Mouse (Mus musculus): ENCODE results near the gene H2-DMb1. TPM values are rescaled to one million over a fixed set of nuclear protein-coding genes. Genes with fewer than 3 reads are reported as not detected.

Gene H2-DMb1
- total and polyA plus RNA-seq, 3 experiments = 60.7 to 147 (median 102) TPM

DNA sequence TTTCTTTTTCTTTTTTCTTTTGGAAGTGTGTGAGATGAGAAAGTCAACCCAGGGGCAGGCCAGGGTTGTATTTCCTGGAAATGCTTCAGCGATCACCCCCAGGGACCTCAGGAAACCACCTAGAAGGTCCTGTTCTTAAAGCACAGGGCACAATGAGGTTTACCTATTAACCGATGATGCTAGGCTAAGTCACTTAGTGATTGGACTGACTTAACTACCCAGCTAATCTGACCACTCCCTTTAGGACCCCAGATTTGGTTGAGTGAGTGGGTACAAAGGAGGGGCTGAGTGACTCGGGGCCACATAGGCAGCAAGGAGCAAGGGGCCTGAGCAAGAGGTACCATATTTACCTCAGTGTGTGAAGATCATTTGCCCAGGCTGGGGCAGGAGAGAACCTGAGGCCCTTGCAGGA lies 7.9 kb upstream of the H2-DMb1 start:
- DNase-seq (ENCODE audit: extremely low read depth) = peak; percentile 94
- peak; percentile 97 for TF ChIP-seq CHD2 (IDR thresholded peaks at IDR 0.05; ENCODE audit: low read length)
- TF ChIP-seq TBP (conservative IDR thresholded peaks at IDR 0.05; ENCODE audit: low read depth, low read length) = 0 out of 2 replicates have a peak, but pooled peaks have one; percentile 49
- TF ChIP-seq JUN (IDR thresholded peaks at IDR 0.05; ENCODE audit: insufficient read depth, low read depth, low read length) = no peak
- TF ChIP-seq UBTF (IDR thresholded peaks at IDR 0.05; ENCODE audit: low read depth, low read length) = 0 out of 2 replicates have a peak, but pooled peaks have one; percentile 23
- no peak for TF ChIP-seq JUND (conservative IDR thresholded peaks at IDR 0.05; ENCODE audit: low read depth, low read length)
- peak; percentile 79 for TF ChIP-seq ETS1 (conservative IDR thresholded peaks at IDR 0.05; ENCODE audit: low read depth, low read length)
- no peak for TF ChIP-seq SMC3 (IDR thresholded peaks at IDR 0.05; ENCODE audit: low read depth, low read length)
- 0 out of 2 replicates have a peak, but pooled peaks have one; percentile 48 for TF ChIP-seq SIN3A (IDR thresholded peaks at IDR 0.05; ENCODE audit: low read length)
- TF ChIP-seq IRF4 (IDR thresholded peaks at IDR 0.05; ENCODE audit: low read depth, low read length) = peak; percentile 64
- peak; percentile 20; the same call in 1 of the 2 replicates for TF ChIP-seq RCOR1 (conservative IDR thresholded peaks at IDR 0.05; ENCODE audit: low read depth, low read length)
- peak; percentile 43; the same call in 1 of the 2 replicates for TF ChIP-seq ZMIZ1 (IDR thresholded peaks at IDR 0.05; ENCODE audit: low read depth, low read length)
- TF ChIP-seq MAX (IDR thresholded peaks at IDR 0.05; ENCODE audit: low read length) = peak; percentile 12; the same call in 1 of the 2 replicates
- TF ChIP-seq MYC (IDR thresholded peaks at IDR 0.05; ENCODE audit: low read depth, low read length) = no peak
- TF ChIP-seq ZNF384 (IDR thresholded peaks at IDR 0.05; ENCODE audit: low read depth, low read length) = peak; percentile 59
- TF ChIP-seq MEF2A (IDR thresholded peaks at IDR 0.05; ENCODE audit: borderline replicate concordance, low read depth, low read length) = 0 out of 2 replicates have a peak, but pooled peaks have one; percentile 42
- TF ChIP-seq CTCF (conservative IDR thresholded peaks at IDR 0.05 in 1 of 2, IDR thresholded peaks at IDR 0.05 in 1 of 2; ENCODE audit: low read depth in 2 of 2, low read length in 2 of 2) = no peak
- peak; percentile 58; the same call in 1 of the 2 replicates for TF ChIP-seq POLR2A (IDR thresholded peaks at IDR 0.05; ENCODE audit: low read depth, low read length)
- peak; percentile 49 for TF ChIP-seq TCF12 (IDR thresholded peaks at IDR 0.05; ENCODE audit: low read depth, low read length)
- TF ChIP-seq MAFK (IDR thresholded peaks at IDR 0.05; ENCODE audit: insufficient replicate concordance, low read length) = 0 out of 2 replicates have a peak, but pooled peaks have one; percentile 19
- TF ChIP-seq RAD21 (IDR thresholded peaks at IDR 0.05; ENCODE audit: low read depth, low read length) = no peak
- peak; percentile 2; the same call in 1 of the 2 replicates for TF ChIP-seq BHLHE40 (IDR thresholded peaks at IDR 0.05; ENCODE audit: low read depth, low read length)
- 0 out of 2 replicates have a peak, but pooled peaks have one; percentile 9 for TF ChIP-seq NRF1 (IDR thresholded peaks at IDR 0.05; ENCODE audit: low read depth, low read length)
- no peak for TF ChIP-seq POLR2AphosphoS2 (IDR thresholded peaks at IDR 0.05; ENCODE audit: low read depth, low read length)
- TF ChIP-seq E2F4 (IDR thresholded peaks at IDR 0.05; ENCODE audit: insufficient replicate concordance, low read depth, low read length) = no peak
- peak; percentile 70; the same call in 1 of the 2 replicates for TF ChIP-seq EP300 (IDR thresholded peaks at IDR 0.05; ENCODE audit: low read length)
- peak; percentile 77 for TF ChIP-seq ELF1 (IDR thresholded peaks at IDR 0.05; ENCODE audit: low read depth, low read length)
- TF ChIP-seq HCFC1 (IDR thresholded peaks at IDR 0.05; ENCODE audit: low read depth, low read length) = peak; percentile 39; the same call in 1 of the 2 replicates
- TF ChIP-seq CHD1 (IDR thresholded peaks at IDR 0.05; ENCODE audit: low read depth, low read length) = no peak
- no peak for TF ChIP-seq ZKSCAN1 (IDR thresholded peaks at IDR 0.05; ENCODE audit: borderline replicate concordance, low read depth, low read length)
- TF ChIP-seq NELFE (IDR thresholded peaks at IDR 0.05; ENCODE audit: low read depth, low read length) = 0 out of 2 replicates have a peak, but pooled peaks have one; percentile 49
- H3K4me2 ChIP-seq (ENCODE audit: insufficient read depth, low read depth, poor library complexity, severe bottlenecking) = peak overlapping the region; percentile 23
- dilution Hi-C loops (cut with MboI; ENCODE audit: extremely low pct_ligation_motif_present, extremely low pct_unique_long_range_greater_than_20kb, low sequenced_read_pairs) (no loop called here), in situ Hi-C loops (cut with MboI; ENCODE audit: low pct_ligation_motif_present, low pct_unique_long_range_greater_than_20kb, low sequenced_read_pairs) (no loop called here)
- H3K9me3 ChIP-seq (replicated peaks; ENCODE audit: low read length) = no peaks in the 10 kb centered on the region
- peaks cover 5% of the 10 kb centered on the region for H3K79me2 ChIP-seq (replicated peaks; ENCODE audit: control insufficient read depth, extremely low read depth, insufficient read depth, poor library complexity, severe bottlenecking)
- H3K4me3 ChIP-seq (replicated peaks in 1 of 3; ENCODE audit: low read depth in 2 of 3, low read length in 2 of 3, poor library complexity in 1 of 3) = peak overlapping the region; percentile 38 to 65 (median 61)
- peak overlapping the region; percentile 1; the same call in 1 of the 2 replicates for H3K9ac ChIP-seq (ENCODE audit: insufficient read depth, low read depth)
- peak overlapping the region; percentile 25 for H3K27ac ChIP-seq (ENCODE audit: insufficient read depth, low read depth)
- peaks cover 2 to 17% of the 10 kb centered on the region in 2 experiments for H3K36me3 ChIP-seq (replicated peaks in 1 of 2; ENCODE audit: control insufficient read depth in 1 of 2, insufficient read depth in 1 of 2, low read length in 1 of 2)
- no peaks in the 10 kb centered on the region for H3K27me3 ChIP-seq (replicated peaks)
- peaks cover 20 to 49% of the 10 kb centered on the region in 2 experiments for H3K4me1 ChIP-seq (ENCODE audit: control insufficient read depth in 1 of 2, insufficient read depth in 2 of 2)
